Mouse (Mus musculus) retina, adult 2 months (tissue): ENCODE results near the gene Lmln.
"Not testable (repeated sequence)": the region's sequence is repeated elsewhere in the genome, so short reads cannot be mapped to it uniquely, and the experiment has no call there.

Experiments
- DNase-seq: peaks from one replicate; pipeline ENCODE4 v3.0.0-alpha.2; 2012; ENCODE audit warnings: low read depth, low spot score

The Lmln gene

DNA sequence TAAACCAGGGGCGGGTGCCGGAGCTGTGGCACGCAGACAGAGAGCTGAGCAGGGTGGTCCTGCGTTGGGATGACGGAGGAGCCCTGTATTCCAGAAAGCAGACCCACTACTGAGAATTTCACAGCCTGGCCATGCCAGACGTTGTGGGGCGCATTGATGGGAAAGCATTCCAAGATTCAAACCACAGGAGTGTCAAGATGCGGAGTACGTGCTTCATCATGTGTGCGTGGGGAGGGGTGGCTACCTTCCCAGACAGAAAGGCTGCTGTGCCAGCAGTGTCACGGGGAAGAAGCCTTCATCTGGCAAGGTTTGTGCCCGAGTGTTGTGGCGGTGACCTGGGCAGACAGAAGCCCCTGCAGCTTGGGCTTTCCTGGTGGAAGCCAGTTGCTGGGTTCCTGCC lies 70.9 kb downstream of the Lmln start:
- no peak for DNase-seq

DNA sequence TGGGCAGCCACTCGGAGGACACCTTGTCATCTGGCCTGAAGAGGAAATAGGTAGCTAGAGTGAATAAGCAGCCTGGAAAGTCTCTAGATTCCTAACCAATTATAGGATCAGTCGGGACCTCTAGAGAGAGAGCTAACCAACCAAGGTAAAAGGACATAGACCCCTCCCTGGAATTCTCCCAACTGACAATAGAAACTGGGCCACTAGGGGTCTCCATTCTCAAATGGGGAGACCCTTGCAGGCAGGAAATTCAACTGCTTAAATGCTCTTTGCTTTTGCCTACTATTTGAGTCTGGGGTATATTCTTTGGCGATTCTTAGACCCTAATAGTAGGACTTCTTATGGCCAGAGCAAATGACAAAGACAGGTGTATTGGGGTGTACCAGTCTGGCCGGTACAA lies 72.8 kb downstream of the Lmln start:
- DNase-seq: no peak

- DNase-seq: not testable (repeated sequence)
Observed at GRCm38 (mm10) chr16:33139061-33139460, 76.7 kb downstream of the Lmln start.

DNA sequence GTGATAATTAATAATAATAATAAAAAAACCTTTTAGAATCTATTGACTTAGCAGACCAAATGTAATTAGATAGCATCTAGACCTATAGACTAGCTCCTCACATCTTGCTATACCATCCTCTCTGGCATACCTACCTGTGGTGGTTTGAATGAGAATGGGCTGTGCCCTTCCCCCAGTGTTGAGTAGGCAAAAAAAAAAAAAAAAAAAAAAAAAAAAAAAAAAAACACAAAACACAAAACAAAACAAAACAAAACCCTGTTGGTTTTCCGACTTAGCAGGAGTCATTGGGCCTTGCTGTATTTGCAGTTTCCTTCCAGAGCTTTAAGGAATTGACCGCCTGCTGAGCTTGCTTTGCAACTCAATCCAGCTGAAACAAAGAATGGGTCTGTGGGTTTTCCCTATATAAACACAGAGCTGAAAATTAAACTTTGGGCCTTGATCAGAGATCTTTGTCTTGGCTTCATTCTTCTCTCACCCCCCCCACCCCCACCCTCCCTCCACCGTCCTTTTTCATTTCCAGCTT lies 79.5 kb downstream of the Lmln start:
- DNase-seq: no peak

- no peak for DNase-seq
Observed at GRCm38 (mm10) chr16:33143452-33143851, 81.1 kb downstream of the Lmln start.

DNA sequence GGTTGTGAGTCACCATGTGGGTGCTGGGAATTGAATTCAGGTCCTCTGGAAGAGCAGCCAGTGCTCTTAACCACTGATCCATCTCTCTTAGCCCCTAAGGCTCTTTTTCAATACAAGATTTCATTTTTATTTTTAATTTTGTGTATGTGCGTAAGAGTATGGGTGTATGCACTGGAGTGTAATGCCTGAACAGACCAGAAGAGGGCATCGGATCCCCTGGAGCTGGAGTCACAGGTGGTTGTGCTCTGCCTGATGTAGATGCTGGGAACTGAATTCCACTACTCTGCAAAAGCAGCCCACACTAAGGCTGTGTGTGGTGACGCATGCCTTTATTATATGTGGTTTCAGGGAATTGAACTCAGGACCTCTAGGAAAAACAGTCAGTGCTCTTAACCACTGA lies 83.9 kb downstream of the Lmln start:
- no peak for DNase-seq

- no peak for DNase-seq
Observed at GRCm38 (mm10) chr16:33148135-33148534, 85.8 kb downstream of the Lmln start.

GRCm38 (mm10) chr16:33150875-33151274 lies 88.6 kb downstream of the Lmln start:
- not testable (repeated sequence) for DNase-seq

DNA sequence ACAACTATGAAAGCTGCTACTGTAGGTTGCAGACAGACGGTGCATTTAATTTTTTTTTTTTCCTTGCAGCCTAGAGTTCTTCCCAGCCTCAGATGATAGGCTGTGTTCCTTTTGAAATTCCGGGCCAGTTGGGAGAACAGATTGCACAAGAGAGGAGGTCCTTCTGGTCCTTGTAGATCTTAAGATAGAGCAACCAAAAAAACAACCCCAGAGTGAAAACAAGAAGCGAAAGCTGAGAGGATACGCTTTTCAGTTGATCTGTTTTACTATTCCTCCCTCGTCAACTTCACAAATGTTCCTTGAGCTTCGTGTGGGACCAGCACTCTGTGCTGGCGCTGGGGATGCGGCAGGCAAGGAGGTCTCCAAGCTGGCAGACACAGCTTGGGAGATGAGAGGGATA lies 89.2 kb downstream of the Lmln start:
- DNase-seq: no peak

DNA sequence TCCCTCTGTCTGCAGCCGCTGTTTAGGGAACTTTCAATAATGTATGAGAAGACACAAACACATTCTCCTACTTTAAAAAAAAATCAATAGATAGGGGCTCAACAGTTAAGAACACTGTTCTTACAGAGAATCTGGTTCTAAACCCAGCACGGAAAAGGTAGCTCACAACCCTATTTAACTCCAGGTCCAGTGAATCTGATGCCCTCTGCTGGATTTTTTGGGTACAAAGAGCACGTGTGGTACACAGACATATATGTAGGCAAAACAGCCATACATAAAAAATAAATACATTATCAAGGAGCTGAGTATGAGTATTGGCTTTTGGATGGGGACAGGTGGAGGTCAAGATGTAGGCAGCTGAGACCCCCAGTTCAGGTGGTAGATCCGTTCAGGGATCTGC lies 92.7 kb downstream of the Lmln start:
- no peak for DNase-seq

GRCm38 (mm10) chr16:33158006-33158405 lies 95.7 kb downstream of the Lmln start:
- no peak for DNase-seq

DNA sequence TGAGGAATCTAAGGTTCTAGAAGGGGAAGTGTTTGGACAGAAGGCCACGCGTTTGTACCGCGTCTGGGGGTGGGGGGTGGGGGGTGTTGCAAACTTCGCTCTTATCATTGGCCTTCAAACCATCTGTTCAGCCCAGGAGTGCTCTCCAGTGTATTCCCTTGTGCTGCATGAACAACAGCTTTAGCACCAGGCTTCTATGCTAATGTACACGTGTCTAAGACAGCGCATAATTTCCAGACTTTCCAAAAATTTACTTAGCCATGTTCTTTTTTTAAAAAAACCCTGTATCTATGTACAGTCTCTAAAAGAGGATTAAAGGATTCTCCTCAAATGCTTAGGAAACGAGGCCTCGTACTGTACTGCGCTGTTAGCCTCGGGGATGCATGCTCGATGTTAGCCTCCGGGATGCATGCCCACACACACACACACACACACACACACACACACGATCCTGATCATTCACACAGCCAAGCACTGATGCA lies 96.3 kb downstream of the Lmln start:
- no peak for DNase-seq

- no peak for DNase-seq
Observed at GRCm38 (mm10) chr16:33159363-33159762, 97.0 kb downstream of the Lmln start.

GRCm38 (mm10) chr16:33163330-33164090 lies 101.2 kb downstream of the Lmln start:
- no peak for DNase-seq

GRCm38 (mm10) chr16:33166284-33166683 lies 104.0 kb downstream of the Lmln start:
- not testable (repeated sequence) for DNase-seq

DNA sequence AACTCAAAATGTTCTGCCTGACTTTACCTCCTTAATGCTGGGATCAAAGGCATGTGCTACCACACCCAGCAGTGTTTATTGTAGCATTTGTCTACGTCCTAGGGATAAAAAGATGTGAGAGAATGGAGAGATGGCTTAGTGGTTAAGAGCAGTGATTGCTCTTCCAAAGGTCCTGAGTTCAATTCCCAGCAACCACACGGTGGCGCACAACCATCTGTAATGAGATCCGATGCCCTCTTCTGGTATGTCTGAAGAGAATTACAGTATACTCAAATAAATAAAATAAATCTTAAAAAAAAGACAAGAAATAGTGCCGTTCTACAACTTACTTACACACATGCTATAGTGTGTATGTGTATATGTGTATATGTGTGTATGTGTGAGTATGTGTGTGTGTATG lies 105.2 kb downstream of the Lmln start:
- DNase-seq: no peak

GRCm38 (mm10) chr16:33169471-33170034 lies 107.2 kb downstream of the Lmln start:
- no peak for DNase-seq

DNA sequence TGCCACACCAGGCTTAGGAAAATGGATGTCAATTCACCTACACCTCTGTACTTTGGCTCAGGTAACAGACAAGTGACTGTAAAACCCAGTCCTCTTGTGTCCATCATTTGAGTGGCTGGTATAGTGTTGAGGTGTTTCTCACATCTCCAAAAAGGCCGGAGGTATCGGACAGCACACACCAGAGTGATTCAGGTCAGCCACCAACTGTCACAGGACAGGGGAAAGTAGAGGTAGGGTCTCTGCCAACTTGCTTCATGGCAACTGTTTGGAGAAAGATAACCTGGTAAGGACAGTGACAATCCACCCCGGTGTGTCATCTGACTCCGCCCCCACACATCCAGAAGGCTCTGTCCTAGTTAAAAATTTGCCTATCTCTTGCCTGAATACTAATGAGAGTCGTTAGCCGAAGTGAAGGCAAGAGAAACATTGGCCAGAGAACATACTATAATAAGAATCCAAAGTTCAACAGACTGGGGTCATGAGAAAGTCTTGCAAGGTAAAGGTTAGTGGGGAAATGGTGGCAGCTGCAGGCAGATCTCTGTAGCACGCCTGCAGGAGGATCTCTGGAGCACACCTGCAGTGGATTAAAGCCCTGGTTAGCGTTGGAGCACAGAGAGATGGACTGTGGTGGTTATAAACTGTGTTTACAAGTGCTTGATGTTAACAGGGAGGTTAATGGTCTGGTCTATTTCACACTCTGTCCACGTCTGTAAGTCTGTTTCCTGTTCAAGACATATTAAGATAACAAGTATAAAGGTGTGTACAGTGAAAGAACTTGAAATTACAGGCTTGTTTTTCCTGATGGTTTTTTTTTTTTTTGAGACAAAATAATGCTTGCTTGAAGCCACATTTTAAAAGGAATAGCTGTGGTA lies 108.6 kb downstream of the Lmln start:
- no peak for DNase-seq

- DNase-seq: no peak
Observed at GRCm38 (mm10) chr16:33171800-33172199, 109.5 kb downstream of the Lmln start.

DNA sequence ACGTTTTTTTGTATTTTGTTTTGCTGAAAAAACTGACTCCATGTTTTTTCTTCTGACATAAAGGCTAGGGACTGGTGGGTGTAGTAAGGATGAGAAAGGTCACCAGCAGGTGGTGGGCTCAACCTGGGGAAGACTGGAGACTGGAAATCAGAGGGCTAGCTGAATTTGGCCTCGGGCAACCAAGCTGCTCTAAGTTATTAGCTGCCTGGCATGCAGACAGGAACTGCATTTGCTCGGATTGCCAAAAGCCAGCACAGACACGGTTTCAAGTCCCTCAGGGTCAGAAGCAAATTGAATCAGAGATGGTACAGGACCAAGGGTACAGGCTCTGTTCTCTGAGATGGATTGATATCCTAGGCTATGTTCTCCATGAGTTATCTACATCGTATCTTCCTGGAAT lies 110.8 kb downstream of the Lmln start:
- DNase-seq: no peak

DNA sequence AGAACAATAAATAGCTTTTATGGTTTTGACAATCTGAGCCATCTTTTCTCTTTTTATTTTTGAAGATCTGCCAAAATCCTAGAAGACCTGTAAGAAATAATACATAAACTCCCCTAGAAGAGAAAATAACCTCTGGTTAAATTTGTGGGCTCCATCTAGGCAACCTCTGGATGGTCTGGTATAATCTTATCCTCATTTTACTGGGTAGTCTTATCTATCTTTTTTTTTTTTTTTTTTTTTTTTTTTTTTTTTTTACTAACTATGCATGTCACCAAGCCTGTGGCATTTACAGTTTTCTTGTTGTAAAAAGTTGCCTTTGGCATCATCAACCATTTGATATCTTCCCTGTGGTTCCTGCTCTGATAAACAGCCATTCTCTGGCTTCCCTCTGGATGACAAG lies 112.4 kb downstream of the Lmln start:
- DNase-seq: no peak

DNA sequence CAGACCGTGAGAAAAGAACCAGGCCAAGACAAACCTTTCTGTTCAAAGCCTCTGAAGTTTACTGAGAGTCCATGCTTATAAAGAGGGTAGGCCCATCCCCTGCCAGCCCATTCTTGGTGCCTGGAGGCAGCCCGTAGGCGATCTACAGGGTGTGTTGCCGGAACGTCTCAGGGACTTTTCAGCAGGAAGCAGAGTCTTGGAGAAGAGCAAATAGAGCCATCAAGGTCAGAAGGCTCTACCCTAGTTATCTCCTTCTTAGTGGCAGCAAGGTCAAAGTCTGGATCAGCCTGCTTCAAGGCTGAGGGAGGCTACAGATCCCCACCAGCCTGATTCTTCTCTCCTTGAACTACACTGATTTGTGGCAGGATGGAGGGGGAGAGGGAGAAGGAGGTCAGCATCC lies 114.5 kb downstream of the Lmln start:
- DNase-seq: not testable (repeated sequence)
